ENCODE assay signal across 20 mouse cellular contexts in genomic region chr4:82552238-82552637, GRCm38 (mm10).
DNase-seq lines count a peak whose midpoint lies in the region; ATAC-seq lines count a peak whose summit lies in the region.
"Had no signal": no experiment of that assay in that cellular context is flagged by ENCODE, and none has a peak within 500 bp of the region (broad histone marks: within the 10 kb centered on the region; RNA-seq: fewer than 3 reads in every experiment).

No protein-coding gene starts in this region.

- no peaks in the 10 kb centered on the region for H3K9me3 ChIP-seq in heart, embryonic 12.5 days (replicated peaks)
- H3K9me3 ChIP-seq in forebrain, embryonic 16.5 days (ENCODE audit: control insufficient read depth, low read length): no peaks in the 10 kb centered on the region
- H3K9me3 ChIP-seq: heart, embryonic 13.5 days; liver, embryonic 12.5 days; lung, embryonic 15.5 days; midbrain, embryonic 12.5 days; neural tube, embryonic 13.5 days had no signal

- peaks cover 8% of the 10 kb centered on the region; the same call in 1 of the 2 replicates for H3K4me1 ChIP-seq in heart, embryonic 12.5 days (replicated peaks)
- peaks cover 6% of the 10 kb centered on the region; the same call in 1 of the 2 replicates for H3K4me1 ChIP-seq in forebrain, embryonic 16.5 days (replicated peaks; ENCODE audit: control insufficient read depth, insufficient read depth, low read length)
- H3K4me1 ChIP-seq: liver, embryonic 12.5 days; midbrain, embryonic 12.5 days had no signal

- DNase-seq in heart, adult 11 months: peak; percentile 94
- DNase-seq in kidney, postnatal 10 days: peak; percentile 35
- DNase-seq in kidney, adult 8-10 months: no peak
- peak; percentile 20 for DNase-seq in urinary bladder, postnatal 25 days (ENCODE audit: low spot score)
- DNase-seq in urinary bladder, postnatal 10 days (ENCODE audit: low spot score): no peak
- DNase-seq: adrenal gland, adult 2 months; cerebellum, adult 8-10 months; layer of hippocampus, adult 9-11 months; left cerebral cortex, postnatal 4 days; thymus, postnatal 25 days had no signal

- H3K9ac ChIP-seq in heart, embryonic 12.5 days: no peak overlapping the region
- no peak overlapping the region for H3K9ac ChIP-seq in forebrain, embryonic 16.5 days (replicated peaks; ENCODE audit: low read depth, low read length)
- H3K9ac ChIP-seq: heart, embryonic 13.5 days; liver, embryonic 12.5 days; lung, embryonic 15.5 days; midbrain, embryonic 12.5 days; neural tube, embryonic 13.5 days had no signal

- no peak for ATAC-seq in heart, embryonic 12.5 days (ENCODE audit: insufficient number of reproducible peaks, low FRiP score)
- no peak for ATAC-seq in forebrain, embryonic 16.5 days
- ATAC-seq: hindbrain, postnatal 0 days; intestine, postnatal 0 days; liver, embryonic 12.5 days had no signal

- H3K27ac ChIP-seq in heart, embryonic 12.5 days (ENCODE audit: poor library complexity, severe bottlenecking): no peak overlapping the region
- H3K27ac ChIP-seq in forebrain, embryonic 16.5 days (ENCODE audit: low read length): no peak overlapping the region
- H3K27ac ChIP-seq: heart, embryonic 13.5 days; hindbrain, postnatal 0 days; left cerebral cortex, adult 2 months; liver, embryonic 12.5 days; lung, embryonic 15.5 days; midbrain, embryonic 12.5 days; neural tube, embryonic 13.5 days had no signal

- no peaks in the 10 kb centered on the region for H3K27me3 ChIP-seq in heart, embryonic 12.5 days (replicated peaks)
- H3K27me3 ChIP-seq in forebrain, embryonic 16.5 days (replicated peaks; ENCODE audit: control insufficient read depth, insufficient read depth, low read length): no peaks in the 10 kb centered on the region
- H3K27me3 ChIP-seq: heart, embryonic 13.5 days; liver, embryonic 12.5 days; lung, embryonic 15.5 days; midbrain, embryonic 12.5 days; neural tube, embryonic 13.5 days had no signal

- H3K36me3 ChIP-seq in heart, embryonic 12.5 days: 0 out of 2 replicates have a peak, but pooled peaks cover 5% of the 10 kb centered on the region
- H3K36me3 ChIP-seq in forebrain, embryonic 16.5 days (ENCODE audit: control insufficient read depth, insufficient read depth): no peaks in the 10 kb centered on the region
- H3K36me3 ChIP-seq: liver, embryonic 12.5 days; lung, embryonic 15.5 days; midbrain, embryonic 12.5 days; neural tube, embryonic 13.5 days had no signal

- no peak overlapping the region for H3K4me3 ChIP-seq in heart, embryonic 12.5 days
- no peak overlapping the region for H3K4me3 ChIP-seq in forebrain, embryonic 16.5 days (replicated peaks; ENCODE audit: low read length)
- H3K4me3 ChIP-seq: heart, embryonic 13.5 days; left cerebral cortex, adult 2 months; liver, embryonic 12.5 days; lung, embryonic 15.5 days; midbrain, embryonic 12.5 days; neural tube, embryonic 13.5 days had no signal

- 63% methylated on average over 7 of the region's 7 CpGs for WGBS in heart, embryonic 12.5 days
- 82% methylated on average over 7 of the region's 7 CpGs for WGBS in forebrain, embryonic 16.5 days

- H3K4me2 ChIP-seq in heart, embryonic 12.5 days: no peak overlapping the region
- no peak overlapping the region for H3K4me2 ChIP-seq in forebrain, embryonic 16.5 days (ENCODE audit: low read length)
- H3K4me2 ChIP-seq: heart, embryonic 13.5 days; liver, embryonic 12.5 days; lung, embryonic 15.5 days; midbrain, embryonic 12.5 days; neural tube, embryonic 13.5 days had no signal

Comparison
In these comparisons a context has a peak if more than half of its experiments do, and no peak if none do; other contexts are left out.
1. DNase-seq: peak in heart, adult 11 months (single experiment), kidney, postnatal 10 days (single experiment) and urinary bladder, postnatal 25 days (single experiment); none in kidney, adult 8-10 months (0 of 2) and urinary bladder, postnatal 10 days (single experiment).